Mouse (Mus musculus) E14TG2a.4 (cell line): ENCODE results near the gene Snip1.

Source experiments
- H3K27me3 ChIP-seq: 2 replicates; pipeline ENCODE4 v1.6.1; 2014; ENCODE audit warnings: low read length, control low read depth; ENCODE audit not compliant: insufficient read depth
- H3K36me3 ChIP-seq: 2 replicates; pipeline ENCODE4 v1.6.1; 2014; ENCODE audit warnings: low read length, control low read depth; ENCODE audit not compliant: insufficient read depth
- H3K4me1 ChIP-seq: replicated peaks from 2 replicates; pipeline ENCODE4 v1.6.1; 2014; ENCODE audit warnings: low read depth, low read length, control low read depth
- H3K4me3 ChIP-seq: replicated peaks from 2 replicates; pipeline ENCODE4 v1.5.1; 2014; ENCODE audit warnings: mild to moderate bottlenecking, low read length
- H3K9me3 ChIP-seq: 2 replicates; pipeline ENCODE4 v1.6.1; 2014; ENCODE audit warnings: low read length, control low read depth
- CTCF ChIP-seq: conservative IDR thresholded peaks from 2 replicates; pipeline ENCODE4 v1.5.1; 2014; ENCODE audit warnings: low read length
- NANOG ChIP-seq: IDR thresholded peaks from 2 replicates; pipeline ENCODE4 v1.6.1; 2014; ENCODE audit warnings: borderline replicate concordance, low read length, mixed read lengths
- POU5F1 ChIP-seq: IDR thresholded peaks from 2 replicates; pipeline ENCODE4 v1.6.1; 2014; ENCODE audit warnings: low read length, borderline replicate concordance

Snip1 gene

DNA sequence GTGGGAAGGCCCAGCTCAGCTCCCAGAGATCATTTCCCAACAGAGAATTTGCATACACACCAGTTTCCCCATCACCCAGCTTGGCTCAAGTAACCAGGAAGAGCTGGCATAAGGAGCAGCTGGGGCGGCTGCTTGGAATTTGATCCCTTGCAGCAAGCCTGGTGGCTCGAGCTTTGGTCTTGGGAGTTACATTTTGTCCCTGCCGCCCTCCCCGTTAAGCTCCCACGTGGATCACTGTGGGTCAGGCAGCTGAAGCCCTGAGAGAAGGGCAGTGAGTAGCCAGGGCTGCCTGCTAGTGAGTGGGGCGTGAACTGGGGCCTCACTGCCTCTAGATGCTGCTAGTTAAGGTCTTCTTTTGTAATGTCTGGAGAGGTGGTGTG, 49.2 kb downstream of the Snip1 start:
- Histone ChIP-seq H3K27me3 (peaks cover 2% of the 10 kb centered on the region; the same call in 1 of the 2 replicates), H3K36me3 (peaks cover 34% of the 10 kb centered on the region), H3K9me3 (no peaks in the 10 kb centered on the region), H3K4me1 (peaks cover 80% of the 10 kb centered on the region), H3K4me3 (no peak overlapping the region)
- TF ChIP-seq CTCF: no peak
- no peak for TF ChIP-seq NANOG
- no peak for TF ChIP-seq POU5F1

DNA sequence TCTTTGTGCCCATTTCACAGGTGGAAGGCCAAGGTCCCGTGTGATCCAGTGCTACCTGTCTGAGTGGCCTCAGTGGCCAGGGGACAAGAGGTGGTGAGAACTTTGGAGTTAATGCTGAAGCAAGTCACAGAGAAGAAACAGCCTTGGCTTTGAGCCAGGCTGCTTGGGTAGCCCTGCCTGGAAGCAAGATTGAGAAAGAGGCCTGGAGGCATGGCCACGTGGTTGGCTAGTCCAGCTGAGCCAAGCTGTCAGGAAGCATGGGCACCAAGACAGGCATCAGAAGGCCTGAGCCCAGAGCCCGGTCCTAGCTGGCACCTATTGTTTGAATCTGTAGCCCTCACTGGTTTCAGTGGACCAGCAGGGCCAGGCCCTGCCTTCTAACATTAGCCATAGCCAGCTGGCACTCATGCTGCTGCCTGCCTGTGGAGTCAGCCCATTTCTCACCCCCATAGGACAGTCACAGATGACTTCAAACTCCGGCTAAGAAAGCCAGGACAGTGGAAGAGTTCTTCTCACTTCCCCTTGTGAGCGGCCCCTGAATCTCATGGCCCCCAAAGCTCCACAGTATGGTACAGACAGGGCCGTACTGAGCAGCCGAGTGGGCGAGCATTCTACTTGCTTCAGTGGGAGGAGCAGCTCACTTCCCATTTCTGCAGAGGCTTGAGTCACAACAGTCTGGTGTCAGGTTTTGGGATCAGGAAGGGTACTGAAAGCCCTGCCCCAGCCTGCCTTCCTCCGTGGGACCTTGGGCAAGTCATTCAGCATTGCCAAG, 49.8 kb downstream of the Snip1 start:
- H3K36me3 ChIP-seq: peaks cover 35% of the 10 kb centered on the region
- H3K4me3 ChIP-seq: no peak overlapping the region
- TF ChIP-seq NANOG: no peak
- no peak for TF ChIP-seq POU5F1
- TF ChIP-seq CTCF: no peak

DNA sequence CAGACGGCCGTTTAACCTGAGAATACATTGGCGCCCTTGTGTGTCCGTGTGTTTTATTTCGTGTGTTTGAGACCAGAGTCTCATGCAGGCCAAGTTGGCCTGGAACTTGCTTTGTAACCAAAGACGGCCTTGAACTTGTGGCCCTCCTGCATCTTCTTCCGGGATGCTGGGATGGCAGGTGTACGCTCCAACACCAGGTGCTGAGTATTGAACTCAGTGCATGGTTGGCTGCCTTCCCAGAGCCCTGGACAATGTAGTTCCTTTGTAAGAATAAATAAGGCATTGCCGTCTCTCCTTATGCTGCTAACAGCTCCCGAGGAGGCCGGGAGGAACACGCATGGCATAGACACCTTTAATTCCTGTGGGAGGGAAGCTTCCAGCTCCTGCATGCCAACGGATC, 50.5 kb downstream of the Snip1 start:
- no peak overlapping the region for H3K4me3 ChIP-seq
- TF ChIP-seq CTCF: no peak
- no peak for TF ChIP-seq POU5F1
- no peak for TF ChIP-seq NANOG
- peaks cover 35% of the 10 kb centered on the region for H3K36me3 ChIP-seq
- no peaks in the 10 kb centered on the region for H3K9me3 ChIP-seq
- H3K4me1 ChIP-seq: peaks cover 85% of the 10 kb centered on the region
- H3K27me3 ChIP-seq: peaks cover 2% of the 10 kb centered on the region; the same call in 1 of the 2 replicates

More for the DNA sequence above, 49.8 kb downstream of the Snip1 start:
- peaks cover 2% of the 10 kb centered on the region; the same call in 1 of the 2 replicates for H3K27me3 ChIP-seq
- peaks cover 86% of the 10 kb centered on the region for H3K4me1 ChIP-seq
- no peaks in the 10 kb centered on the region for H3K9me3 ChIP-seq

DNA sequence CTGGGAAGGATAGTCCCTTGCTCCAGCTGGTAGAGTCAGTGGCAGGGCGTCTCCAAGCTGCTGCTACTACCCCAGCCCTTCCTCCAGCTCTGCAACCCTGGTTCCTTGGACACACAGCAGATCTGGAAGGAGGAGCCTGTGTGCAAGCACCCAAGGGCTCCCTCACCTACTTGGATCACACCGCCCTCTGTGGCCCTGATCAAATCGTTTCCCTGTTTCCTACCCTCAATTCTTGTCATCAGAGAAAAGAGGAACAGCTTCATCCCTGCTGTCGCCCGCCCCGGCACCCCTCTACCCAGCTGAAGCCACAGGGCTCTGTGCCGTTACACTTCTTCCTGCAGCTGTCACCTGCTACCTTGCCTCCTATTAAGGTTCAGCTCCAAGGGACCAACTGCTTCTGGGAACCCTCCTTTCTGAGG, 51.4 kb downstream of the Snip1 start:
- Histone ChIP-seq H3K27me3 (peaks cover 2% of the 10 kb centered on the region; the same call in 1 of the 2 replicates), H3K36me3 (peaks cover 39% of the 10 kb centered on the region), H3K9me3 (no peaks in the 10 kb centered on the region), H3K4me1 (peaks cover 90% of the 10 kb centered on the region), H3K4me3 (0 out of 2 replicates have a peak overlapping the region, but pooled peaks have one; percentile 17)
- TF ChIP-seq POU5F1: no peak
- no peak for TF ChIP-seq CTCF
- no peak for TF ChIP-seq NANOG

DNA sequence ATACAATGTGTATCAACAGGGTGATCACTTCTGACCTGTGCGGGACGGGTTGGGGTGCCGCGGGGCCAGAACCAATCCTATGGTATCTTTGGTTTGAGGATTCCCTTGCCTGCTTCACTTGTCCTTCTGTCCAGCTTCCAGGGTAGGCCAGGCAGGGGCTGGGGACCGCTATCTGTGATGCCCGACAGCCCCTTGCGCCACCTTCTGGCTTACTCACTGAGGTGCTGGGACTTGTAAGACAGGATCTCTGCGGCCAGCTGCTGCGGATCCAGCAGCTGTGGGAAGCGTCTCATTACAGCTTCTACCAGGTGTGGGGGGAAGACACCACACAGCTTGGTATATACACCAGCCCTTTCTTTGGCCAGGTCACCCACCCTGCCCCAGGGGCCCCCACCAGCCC, 52.6 kb downstream of the Snip1 start:
- Histone ChIP-seq H3K4me3 (no peak overlapping the region), H3K36me3 (peaks cover 50% of the 10 kb centered on the region), H3K9me3 (no peaks in the 10 kb centered on the region), H3K27me3 (peaks cover 2% of the 10 kb centered on the region; the same call in 1 of the 2 replicates), H3K4me1 (peaks cover 99% of the 10 kb centered on the region)
- no peak for TF ChIP-seq NANOG
- TF ChIP-seq CTCF: peak; percentile 9; the same call in 1 of the 2 replicates

DNA sequence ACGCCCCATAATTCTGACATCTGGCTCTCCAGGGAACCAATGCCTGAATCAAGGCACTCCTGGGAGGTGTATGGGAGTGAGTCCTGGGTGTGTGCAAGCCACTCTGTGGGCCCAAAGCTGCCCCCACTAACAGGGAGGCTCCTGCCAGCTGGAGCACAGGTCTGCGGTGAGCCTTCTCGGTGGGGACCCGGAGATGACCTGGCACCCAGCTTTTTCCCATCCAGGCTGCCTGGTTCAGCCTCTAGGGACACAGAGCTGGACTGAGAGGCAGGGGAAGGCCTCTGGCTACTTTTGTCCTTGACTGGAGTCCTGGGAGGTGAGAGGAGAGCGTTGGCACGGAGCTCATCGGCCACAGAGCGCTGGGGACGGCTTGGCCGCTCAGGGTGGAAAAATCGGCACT, 53.2 kb downstream of the Snip1 start:
- H3K4me3 ChIP-seq: 0 out of 2 replicates have a peak overlapping the region, but pooled peaks have one; percentile 17
- peaks cover 56% of the 10 kb centered on the region for H3K36me3 ChIP-seq
- no peaks in the 10 kb centered on the region for H3K9me3 ChIP-seq
- peaks cover 99% of the 10 kb centered on the region for H3K4me1 ChIP-seq
- peaks cover 2% of the 10 kb centered on the region; the same call in 1 of the 2 replicates for H3K27me3 ChIP-seq
- TF ChIP-seq CTCF: no peak
- TF ChIP-seq NANOG: no peak
- TF ChIP-seq POU5F1: no peak

DNA sequence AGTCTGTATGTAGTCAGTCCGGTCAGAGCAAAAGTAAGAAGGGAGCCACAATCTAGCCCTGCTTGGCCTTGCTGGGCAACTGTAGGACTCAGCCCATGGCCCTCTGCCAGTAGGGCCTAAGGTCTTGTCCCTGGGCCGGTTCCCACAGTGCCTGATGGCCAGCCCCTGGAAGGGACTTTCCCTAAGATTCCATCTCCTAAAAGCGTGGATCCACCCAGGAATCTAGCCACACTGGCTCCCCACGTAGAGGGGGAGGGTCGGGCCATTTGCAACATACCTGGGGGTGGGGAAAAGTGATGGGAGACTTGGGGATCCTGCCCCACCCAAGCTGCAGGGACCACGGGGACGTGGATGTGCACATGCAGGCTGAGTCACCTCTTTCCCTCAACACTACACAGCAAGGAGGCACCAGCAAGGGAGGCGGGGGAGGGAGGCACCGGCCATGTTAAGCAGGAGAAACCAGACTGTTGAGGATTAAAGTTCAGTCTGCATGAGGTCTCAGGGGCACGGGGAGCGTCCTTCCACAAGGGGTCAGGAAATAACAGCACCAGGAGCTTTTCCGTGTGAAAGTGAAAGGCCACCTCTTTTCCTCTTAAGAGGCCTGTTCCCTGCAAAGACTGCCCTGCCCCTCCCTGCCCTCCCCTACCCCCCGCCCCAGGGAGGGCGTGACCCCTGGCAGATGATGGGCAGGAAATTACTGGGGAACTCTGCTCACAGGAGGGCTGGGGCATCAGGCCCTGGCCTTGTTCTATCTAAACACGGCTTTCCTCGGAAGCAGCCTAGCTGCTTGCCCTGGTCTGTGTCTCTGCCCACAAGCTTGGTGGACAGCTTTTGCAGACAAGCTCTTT, 56.2 kb downstream of the Snip1 start:
- Histone ChIP-seq H3K9me3 (no peaks in the 10 kb centered on the region), H3K4me1 (peaks cover 98% of the 10 kb centered on the region), H3K36me3 (peaks cover 78% of the 10 kb centered on the region), H3K4me3 (peak overlapping the region; percentile 91), H3K27me3 (peaks cover 9% of the 10 kb centered on the region; the same call in 1 of the 2 replicates)
- TF ChIP-seq CTCF (no peak), POU5F1 (no peak), NANOG (no peak)

DNA sequence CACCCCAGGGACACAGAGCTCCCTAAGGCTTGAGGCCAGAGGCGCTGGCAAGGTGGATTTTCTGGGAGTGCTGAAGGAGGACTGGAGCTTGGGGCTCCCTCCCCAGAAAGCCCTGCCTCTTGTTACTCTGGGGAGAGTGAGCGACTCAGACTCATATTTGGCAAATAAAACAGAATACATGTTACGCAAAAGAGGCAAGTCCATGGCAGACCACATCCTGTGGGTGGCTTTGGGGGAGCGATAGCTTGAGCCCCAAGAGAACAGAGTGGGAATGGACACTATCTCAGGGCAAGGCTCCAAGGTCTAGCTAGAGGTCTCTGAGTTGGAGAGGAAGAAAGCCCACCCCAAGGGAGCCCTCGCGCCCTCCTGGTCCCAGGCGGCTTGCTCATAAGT, 56.8 kb downstream of the Snip1 start:
- H3K27me3 ChIP-seq: peaks cover 12% of the 10 kb centered on the region

More for the DNA sequence above, 56.8 kb downstream of the Snip1 start:
- no peak for TF ChIP-seq CTCF
- no peak for TF ChIP-seq POU5F1
- no peak for TF ChIP-seq NANOG
- no peaks in the 10 kb centered on the region for H3K9me3 ChIP-seq
- peak overlapping the region; percentile 91 for H3K4me3 ChIP-seq
- peaks cover 97% of the 10 kb centered on the region for H3K4me1 ChIP-seq
- H3K36me3 ChIP-seq: peaks cover 78% of the 10 kb centered on the region
